Mouse (Mus musculus): Measurements from ENCODE around the gene Rhox11. TPM values are rescaled to one million over a fixed set of nuclear protein-coding genes. Genes with fewer than 3 reads are reported as not detected.

Rhox11 gene
- total RNA-seq (2023), result not detected in 4 replicates

DNA sequence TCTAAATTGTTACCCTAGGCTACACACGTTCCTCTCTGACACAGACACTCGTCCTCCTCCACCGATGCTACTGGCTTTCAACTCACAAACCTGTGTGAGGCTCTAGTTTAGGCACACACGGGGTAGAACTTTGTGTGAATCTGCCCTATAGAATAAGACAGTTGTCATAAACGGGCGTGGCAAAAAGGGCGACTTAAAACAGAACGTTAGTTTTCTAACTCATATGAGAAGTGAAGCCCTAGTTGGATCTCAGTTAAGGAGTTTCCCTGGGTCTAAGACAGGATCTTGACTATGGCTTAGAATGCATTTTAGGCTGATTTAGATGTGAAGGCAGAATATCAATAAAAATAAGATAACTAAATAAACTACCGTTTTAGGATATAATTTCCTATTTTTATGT, at the start of gene Rhox11:
Gene Rhox11, minus strand, starts transcription at position 101 of the 400 bp plus-strand sequence.

DNA sequence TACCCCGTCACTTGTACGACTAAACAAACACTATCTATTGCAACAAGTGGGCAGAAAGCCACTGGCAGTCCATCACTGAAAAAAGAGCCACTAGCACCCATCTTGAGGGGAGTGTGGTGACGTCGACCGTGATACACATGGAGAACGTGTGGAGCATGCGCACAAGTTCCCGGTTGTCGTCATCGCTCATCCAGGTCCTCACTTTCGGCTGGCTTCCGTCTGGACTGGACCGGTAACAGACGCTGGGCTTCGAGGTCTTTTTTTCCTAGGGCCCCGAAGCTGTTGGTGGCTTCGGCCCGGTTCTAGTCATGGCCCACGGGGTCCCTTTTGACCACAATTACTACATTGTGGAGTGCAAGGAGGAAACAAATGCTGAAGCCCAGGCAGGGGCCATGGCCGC, 36.0 kb upstream of the Rhox11 start, which contains the start of gene Rhox13:
Gene Rhox13, plus strand, starts transcription at position 238 of the 400 bp plus-strand sequence.

DNA sequence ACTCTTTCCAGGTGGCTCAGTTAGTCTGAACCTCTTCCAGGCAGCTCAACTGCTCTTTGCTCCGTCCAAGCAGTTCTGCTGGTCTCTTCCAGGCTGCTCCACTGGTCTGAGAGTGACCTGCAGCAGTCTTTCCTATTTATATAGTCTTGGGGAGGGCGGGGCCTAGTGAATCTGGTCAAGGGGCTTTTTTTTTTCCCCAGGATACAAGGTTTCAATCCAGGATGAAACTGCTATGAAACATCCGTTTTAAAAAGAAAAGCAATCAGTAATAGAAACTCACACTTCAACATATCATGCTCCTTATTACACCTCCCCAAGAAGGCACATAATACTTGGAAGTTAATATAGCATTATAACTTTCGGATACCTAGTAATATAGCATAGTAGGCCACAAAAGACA, 25.9 kb upstream of the Rhox11 start, which contains the start of gene Rhox12:
Gene Rhox12, minus strand, starts transcription at position 101 of the 400 bp plus-strand sequence.

DNA sequence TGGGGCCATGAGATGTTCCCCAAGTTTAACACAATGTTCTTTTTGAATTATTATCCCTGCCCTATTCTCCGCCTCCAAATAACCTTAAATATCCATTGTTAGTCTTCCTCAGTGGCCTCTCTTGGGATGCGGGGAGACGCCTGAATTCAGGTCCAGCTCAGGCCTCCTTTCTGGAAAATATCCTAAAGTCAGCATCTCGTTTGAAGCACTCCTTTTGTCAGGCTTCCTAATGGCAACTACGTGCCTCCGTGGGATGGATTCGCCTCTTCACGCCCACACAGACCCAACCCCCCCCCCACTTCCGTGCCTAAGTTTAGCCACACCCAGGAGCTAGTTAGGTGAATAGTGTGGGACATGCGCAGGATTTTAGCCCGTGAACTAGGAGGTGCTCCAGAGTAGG, 18.8 kb downstream of the Rhox11 start, which contains the start of gene Rhox10:
Gene Rhox10, plus strand, starts transcription at position 301 of the 400 bp plus-strand sequence.

DNA sequence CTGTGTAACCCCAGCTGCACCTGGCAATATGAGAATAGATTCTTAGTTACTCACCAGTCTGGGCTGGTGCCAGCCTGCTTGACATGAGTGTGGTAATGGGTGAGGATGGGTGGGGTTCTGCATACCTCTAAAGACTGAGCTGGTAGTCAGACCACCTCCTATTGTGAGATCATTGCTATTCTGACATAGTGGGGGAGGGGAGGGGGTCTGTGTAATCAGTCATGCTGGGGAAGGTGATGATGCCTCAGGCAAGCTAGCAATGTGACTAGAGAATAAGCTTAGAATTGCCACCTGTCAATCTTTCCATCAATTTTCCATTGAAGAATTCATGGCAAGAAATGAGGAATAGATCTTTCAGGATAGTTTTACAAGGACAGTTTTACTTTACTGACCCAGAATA, 41.9 kb downstream of the Rhox11 start, which contains the start of gene Btg1-ps2:
Gene Btg1-ps2, minus strand, starts transcription at position 101 of the 400 bp plus-strand sequence.

Other genes starting within 250 kb of the Rhox11 start
- not detected in 4 replicates for gene Rhox8, start 206.2 kb downstream of the Rhox11 start, total RNA-seq (2023)
- not detected in 4 replicates for gene Rhox7b, start 187.9 kb downstream of the Rhox11 start, total RNA-seq (2023)
- not detected in 4 replicates for gene Rhox9, start 183.4 kb downstream of the Rhox11 start, total RNA-seq (2023)
- gene Btg1-ps1, start 66.3 kb downstream of the Rhox11 start, total RNA-seq (2023), result not detected in 4 replicates
- gene Btg1-ps2, start 42.0 kb downstream of the Rhox11 start, total RNA-seq (2023), result not detected in 4 replicates
- gene Rhox10, start 18.7 kb downstream of the Rhox11 start, total RNA-seq (2023), result not detected in 4 replicates
- gene Rhox12, start 25.8 kb upstream of the Rhox11 start, total RNA-seq (2023), result not detected in 4 replicates
- not detected in 4 replicates for gene Rhox13, start 36.1 kb upstream of the Rhox11 start, total RNA-seq (2023)
- 29.9 to 37.1 TPM (median 34.0 TPM) in 4 replicates for gene Zbtb33, start 104.7 kb upstream of the Rhox11 start, total RNA-seq (2023)
- gene Tmem255a, start 167.3 kb upstream of the Rhox11 start, total RNA-seq (2023), result 0.39 to 1.5 TPM (median 0.52 TPM) in 4 replicates
- gene Atp1b4, start 231.0 kb upstream of the Rhox11 start, total RNA-seq (2023), result not detected in 4 replicates

Data from B cell, adult 62 days (primary cell).